Mouse (Mus musculus) right cerebral cortex, adult 18-20 months (tissue): Measurements from ENCODE around the gene Zfp39.
A peak's percentile ranks its signal among the peaks of the same experiment; 100 is the strongest.
"Not testable (repeated sequence)": the region's sequence is repeated elsewhere in the genome, so short reads cannot be mapped to it uniquely, and the experiment has no call there.

Experiments used
- DNase-seq: peaks from one replicate; pipeline ENCODE4 v3.0.0; 2022; ENCODE audit warnings: mixed read lengths

Zfp39 gene

GRCm38 (mm10) chr11:58918759-58919158 is 14.7 kb upstream of the Zfp39 start:
- no peak for DNase-seq

DNA sequence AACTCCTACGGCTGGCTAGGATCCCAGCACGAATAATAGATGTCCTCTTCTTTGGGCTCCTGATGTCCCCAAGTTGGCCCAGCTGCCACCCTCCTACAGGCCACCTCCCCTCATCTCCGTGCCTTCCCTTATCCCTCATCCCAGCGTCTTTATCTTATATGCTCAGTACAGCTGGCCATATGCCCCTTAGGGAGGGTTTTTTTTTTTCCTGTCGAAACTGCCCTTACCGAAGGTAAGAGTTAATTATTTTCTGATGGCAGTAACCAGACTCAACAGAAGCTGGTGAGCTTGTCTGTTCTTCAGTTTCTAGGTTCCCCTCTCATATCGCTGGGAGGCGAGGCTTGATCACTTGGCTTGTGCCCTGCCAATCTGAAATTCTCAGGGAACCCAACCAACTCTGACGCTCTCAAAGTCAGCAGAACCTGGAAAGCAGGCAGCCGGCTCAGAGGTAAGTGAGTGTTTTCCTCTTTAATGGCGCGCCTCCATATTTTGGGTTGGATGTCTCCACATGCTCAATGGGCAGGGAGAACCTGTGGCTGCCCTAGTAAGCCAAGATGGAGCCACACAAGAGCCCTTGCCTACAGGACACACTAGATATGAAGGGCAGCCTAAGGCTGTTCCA is 13.8 kb upstream of the Zfp39 start, which contains the start of gene Btnl10:
TSS of gene Btnl10 (plus strand) at position 164 of the 622 bp plus-strand sequence.
- DNase-seq = no peak

DNA sequence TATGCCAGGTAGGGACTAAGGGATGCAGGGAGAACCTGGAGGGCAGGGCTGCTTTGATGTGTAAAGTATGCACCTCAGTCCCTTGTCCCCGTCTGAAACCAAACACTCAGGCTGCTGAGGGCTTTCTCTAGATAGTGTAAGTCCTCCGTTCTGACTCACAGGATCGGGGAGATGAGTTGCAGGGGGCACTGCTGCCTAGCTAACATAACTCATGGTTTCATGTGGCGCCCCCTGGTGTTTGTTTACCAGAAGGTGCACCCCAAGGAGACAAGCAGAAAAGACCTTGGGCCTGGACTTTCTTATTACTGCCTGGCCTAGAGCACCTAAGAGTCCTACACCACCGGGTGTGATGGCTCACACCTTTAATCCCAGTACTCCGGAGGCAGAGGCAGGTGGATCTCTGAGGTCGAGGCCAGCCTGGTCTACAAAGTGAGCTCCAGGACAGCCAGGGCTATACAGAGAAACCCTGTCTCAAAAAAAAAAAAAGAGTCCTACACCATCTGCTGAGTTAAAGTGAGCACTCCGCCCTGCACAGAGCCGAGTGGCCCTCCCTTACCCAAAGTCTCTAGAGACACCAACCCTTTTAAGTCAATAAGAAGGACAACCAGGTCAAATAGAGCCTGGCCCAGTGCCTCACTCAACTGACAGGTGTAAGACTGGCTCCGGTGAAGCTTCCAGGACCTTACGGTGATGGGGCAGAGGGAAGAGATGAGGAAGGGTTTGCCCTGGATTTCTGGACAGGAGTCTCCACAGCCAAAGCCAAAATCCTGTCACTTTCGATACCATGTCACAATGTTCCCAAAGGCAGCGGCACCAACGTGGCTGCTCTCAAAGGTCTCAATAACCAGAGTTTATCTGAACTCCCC is 13.1 kb upstream of the Zfp39 start:
- DNase-seq = no peak

DNA sequence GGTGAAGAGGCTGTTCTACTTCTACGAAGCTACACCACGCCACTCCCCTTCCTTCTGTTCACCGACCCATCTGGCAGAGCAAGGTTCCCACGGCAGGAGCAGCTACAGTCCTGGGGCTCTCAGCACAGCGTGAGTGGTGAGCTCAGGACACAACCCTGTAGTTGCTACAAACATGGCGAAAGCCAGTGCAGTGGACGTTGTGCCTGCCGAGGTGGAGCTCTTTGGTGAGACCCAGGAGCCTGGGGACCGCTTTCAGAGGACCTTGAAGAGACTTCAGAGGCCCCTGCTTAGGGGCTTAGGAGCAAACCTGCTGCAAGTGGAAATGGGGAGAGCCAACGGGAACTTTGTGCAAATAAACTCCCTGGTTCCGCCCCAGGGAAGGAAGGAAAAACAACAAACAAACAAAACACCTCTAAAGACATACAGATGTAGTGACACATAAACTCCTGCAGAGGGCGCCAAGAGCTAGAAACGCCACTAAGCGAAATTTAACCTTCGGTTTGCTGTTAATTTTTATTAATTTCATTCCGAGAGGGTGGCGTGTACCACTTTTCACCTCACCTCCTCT is 10.5 kb upstream of the Zfp39 start:
- no peak for DNase-seq

DNA sequence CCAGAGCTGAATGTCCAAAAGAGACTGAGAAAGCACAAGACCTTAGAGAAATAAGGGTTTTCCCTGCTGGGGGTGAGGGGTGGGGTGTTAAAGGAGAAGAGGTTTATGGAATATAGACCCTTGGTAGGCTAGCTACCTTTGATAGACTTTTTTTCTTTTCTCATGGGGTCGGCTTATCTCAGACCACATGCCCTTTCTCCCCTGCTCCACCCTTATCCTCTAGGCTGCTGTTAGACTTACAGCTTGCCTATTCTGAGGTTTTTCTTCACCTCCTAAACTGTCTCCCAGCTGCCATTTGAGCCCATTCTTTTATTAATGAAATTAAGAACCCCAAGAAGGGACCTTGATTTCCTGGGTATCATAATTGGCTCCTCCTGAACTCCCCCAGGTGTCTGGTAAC is 9.8 kb upstream of the Zfp39 start:
- no peak for DNase-seq

DNA sequence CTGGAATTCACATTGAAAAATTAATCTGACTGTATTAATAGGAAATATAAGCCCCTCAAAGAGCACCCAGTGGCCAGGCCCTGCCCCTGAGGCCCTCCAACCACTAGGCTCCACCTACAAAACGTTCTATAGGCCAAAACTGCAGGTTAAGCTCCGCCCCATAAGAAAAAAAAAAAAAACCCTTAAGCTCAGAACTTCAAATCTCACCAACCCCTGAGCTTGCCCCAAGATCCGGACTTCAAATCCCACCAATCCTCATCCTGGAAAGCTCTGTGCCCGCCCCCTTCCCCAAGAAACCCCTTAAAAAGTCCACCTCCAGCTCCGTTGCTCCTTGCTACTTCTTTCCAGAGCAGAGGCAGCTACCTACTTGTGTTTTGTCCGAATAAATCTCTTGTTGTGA is 813 bp upstream of the Zfp39 start:
- DNase-seq = no peak

GRCm38 (mm10) chr11:58904410-58904718 is 339 bp upstream of the Zfp39 start:
- DNase-seq = no peak

GRCm38 (mm10) chr11:58901080-58901479 is 2.9 kb downstream of the Zfp39 start:
- DNase-seq = no peak

- DNase-seq = no peak
These were observed 6.5 kb downstream of the Zfp39 start for GRCm38 (mm10) chr11:58897485-58897884.

GRCm38 (mm10) chr11:58894456-58894855 is 9.6 kb downstream of the Zfp39 start:
- DNase-seq = no peak

DNA sequence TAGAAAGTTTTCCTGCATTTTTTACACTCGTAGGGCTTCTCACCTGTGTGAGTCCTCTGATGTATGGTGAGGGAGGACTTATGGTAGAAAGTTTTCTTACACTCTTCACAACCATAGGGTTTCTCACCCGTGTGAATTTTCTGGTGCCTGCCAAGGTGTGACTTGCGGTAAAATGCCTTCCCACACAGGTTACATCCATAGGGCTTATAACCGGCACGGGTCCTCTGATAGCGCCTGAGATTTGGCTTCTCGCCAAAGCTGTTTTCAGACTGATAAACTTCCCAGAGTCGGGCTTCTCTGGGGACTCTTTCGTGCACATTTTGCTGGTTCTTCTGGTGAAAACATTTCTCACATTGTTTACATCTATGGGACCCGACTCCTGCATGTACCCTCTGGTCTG is 13.5 kb downstream of the Zfp39 start:
- no peak for DNase-seq

DNA sequence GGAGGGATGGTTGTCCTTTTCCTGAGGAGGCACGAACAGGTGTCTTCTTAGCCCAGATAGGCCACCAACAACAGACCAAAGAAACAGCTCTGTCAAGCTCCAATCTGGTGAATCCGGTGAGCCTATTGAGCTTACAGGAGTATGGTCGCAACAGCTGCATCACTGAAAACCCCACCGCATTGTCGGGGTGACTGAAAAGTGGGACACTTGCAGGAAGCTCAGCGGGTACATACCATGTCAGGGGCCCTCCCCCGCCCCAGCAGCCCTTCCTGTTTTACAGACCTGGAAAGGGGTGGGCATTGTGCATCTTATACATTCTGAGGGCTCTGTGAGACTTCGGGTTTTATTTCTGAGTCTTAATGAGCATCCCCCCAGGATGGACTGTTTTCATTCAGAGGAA is 20.3 kb downstream of the Zfp39 start:
- no peak for DNase-seq

- no peak for DNase-seq
These were observed 33.1 kb downstream of the Zfp39 start for GRCm38 (mm10) chr11:58870961-58871360.

DNA sequence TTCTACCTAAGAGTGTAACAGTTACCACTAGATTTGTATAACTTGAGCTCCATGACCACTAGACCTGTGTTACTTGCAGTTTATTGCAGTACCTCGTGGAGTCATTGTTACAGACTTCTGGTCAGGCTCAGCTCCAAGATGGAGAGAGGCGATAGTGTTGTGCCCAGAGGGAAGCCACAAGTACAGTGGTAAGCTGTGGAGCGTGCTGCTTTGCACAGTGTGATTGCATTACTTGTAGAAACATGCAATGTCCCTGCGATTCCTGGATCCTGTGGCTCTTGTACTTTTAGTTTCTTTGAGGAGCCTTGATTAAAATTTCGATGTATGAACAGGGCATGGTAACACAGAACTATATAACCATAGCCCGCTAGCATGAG is 36.1 kb downstream of the Zfp39 start:
- no peak for DNase-seq

DNA sequence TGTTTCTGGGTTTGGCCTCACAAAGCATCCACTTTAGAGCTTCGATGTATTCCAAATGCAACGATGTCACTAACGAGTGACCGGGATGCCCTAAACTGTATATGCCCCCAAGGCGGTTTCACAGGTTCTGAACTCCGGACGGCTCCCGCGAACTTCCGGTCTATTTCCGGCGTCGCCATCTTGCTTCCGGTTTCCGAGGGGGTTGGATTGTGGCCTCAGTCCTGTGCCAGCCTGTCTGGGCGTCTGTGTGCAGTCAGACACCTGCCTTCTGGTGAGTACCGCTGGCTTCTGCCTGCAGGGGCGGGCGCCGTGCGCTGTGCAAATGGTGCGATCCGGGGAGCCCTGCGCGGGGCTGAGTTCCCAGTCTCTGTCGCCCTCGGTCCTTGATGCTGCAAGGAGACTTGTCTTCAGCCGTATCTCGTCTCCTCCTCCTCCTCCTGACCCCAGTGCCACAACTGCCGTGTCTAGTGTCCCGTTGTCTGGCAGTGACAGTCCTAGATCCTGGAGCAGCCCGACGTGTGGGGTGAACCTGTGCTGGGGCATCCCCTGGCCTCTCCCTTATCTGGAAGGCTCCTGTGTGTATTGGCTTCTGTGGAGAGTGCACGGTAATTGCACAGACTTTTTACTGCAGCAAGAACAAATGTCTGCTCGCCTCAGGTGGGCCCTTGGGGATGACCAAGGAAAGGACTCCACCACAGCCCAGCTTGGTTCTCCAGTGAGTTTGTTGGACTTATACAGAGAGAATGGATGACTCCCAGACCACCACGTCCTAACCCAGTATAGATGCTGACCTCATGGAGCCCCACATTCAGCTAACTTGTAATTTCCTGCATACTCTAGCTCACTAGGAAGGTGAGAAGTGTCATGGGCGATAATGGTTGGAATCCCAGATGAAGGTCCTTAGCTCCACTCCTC is 36.7 kb downstream of the Zfp39 start, which contains the start of gene 2810021J22Rik:
TSS of gene 2810021J22Rik (plus strand) at position 178 of the 915 bp plus-strand sequence.
- peak; percentile 86 for DNase-seq

DNA sequence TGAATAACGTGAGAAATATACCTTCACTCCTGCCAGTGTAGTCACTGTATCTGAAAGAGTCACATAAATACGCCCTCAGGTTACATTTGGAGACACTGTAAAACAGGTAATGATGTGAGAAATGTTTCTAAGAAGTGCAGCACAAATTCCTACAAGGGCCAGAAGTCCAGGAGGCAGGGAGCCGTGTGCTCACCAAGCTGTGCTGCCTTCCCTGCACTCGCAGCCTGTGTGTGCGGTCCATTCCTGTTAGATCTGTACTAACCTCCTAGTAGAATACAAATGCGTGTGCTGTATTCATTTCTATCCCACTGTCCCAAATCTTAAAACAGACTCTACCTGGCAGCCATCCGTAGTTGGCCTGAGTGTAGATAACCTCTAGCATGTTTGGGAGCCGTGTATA is 43.3 kb downstream of the Zfp39 start:
- DNase-seq = no peak

GRCm38 (mm10) chr11:58849731-58850130 is 54.3 kb downstream of the Zfp39 start:
- no peak for DNase-seq

DNA sequence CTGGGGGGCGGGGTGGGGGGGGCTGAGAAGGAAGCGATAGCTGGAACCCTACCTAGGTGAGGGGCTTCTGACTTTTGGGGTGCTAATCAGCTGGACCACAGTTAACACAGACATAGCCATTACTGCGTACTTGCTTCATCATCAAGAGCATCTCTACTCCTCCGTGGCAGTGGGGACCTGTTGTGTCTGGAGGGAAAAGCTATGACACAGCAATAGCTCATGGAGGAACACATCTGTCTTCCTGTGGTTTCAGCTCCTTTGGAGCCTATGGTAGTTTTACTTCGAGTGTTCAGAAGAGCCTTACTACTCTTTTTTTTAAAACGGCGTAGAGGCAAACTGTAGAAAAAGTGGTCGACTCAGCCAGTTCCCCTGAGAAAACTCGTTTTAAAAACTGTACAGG is 56.4 kb downstream of the Zfp39 start:
- DNase-seq = no peak

- DNase-seq = peak; percentile 94
These were observed 57.0 kb downstream of the Zfp39 start, which contains the start of gene Gm12258 for GRCm38 (mm10) chr11:58846919-58847461. Gene Gm12258 (plus strand): TSS chr11:58847158.

- not testable (repeated sequence) for DNase-seq
These were observed 65.1 kb downstream of the Zfp39 start, which contains the start of gene Olfr311 for GRCm38 (mm10) chr11:58838951-58839350. Gene Olfr311 (plus strand): TSS chr11:58839251.
